Comparison of ENCODE assay signal across 16 mouse cellular contexts in genomic region chr11:63775382-63775781, GRCm38 (mm10).
DNase-seq lines count a peak whose midpoint lies in the region; ATAC-seq lines count a peak whose summit lies in the region.
"Had no signal": no experiment of that assay in that cellular context is flagged by ENCODE, and none has a peak within 500 bp of the region (broad histone marks: within the 10 kb centered on the region; RNA-seq: fewer than 3 reads in every experiment).

No protein-coding gene starts in this region.

- H3K36me3 ChIP-seq in kidney, embryonic 16.5 days (ENCODE audit: insufficient read depth, low read length): no peaks in the 10 kb centered on the region
- H3K36me3 ChIP-seq in liver, embryonic 13.5 days: no peaks in the 10 kb centered on the region
- H3K36me3 ChIP-seq: G1E had no signal

- peak; percentile 82 for ATAC-seq in kidney, embryonic 16.5 days (ENCODE audit: low FRiP score, low TSS enrichment)
- peak; percentile 74 for ATAC-seq in liver, embryonic 13.5 days (ENCODE audit: low read depth)
- ATAC-seq: hindbrain, embryonic 16.5 days had no signal

- H3K27me3 ChIP-seq in kidney, embryonic 16.5 days (ENCODE audit: insufficient read depth, low read length): no peaks in the 10 kb centered on the region
- no peaks in the 10 kb centered on the region for H3K27me3 ChIP-seq in liver, embryonic 13.5 days

- H3K9ac ChIP-seq in kidney, embryonic 16.5 days (replicated peaks; ENCODE audit: low read length): no peak overlapping the region
- H3K9ac ChIP-seq in liver, embryonic 13.5 days: no peak overlapping the region

- no peak for DNase-seq in kidney, postnatal 25 days
- DNase-seq in embryo, embryonic 11 days: peak; percentile 50
- DNase-seq in forelimb bud, embryonic 11.5 days (ENCODE audit: low read depth, low spot score): peak; percentile 66
- DNase-seq in liver, embryonic 13.5 days: peak; percentile 6
- no peak for DNase-seq in frontal cortex, postnatal 14 days (ENCODE audit: low spot score in 2 of 2)
- DNase-seq in thymus, postnatal 0 days (ENCODE audit: low spot score): no peak
- DNase-seq in left cerebral cortex, adult 8-10 months (ENCODE audit: low spot score in 2 of 2): no peak
- DNase-seq: adrenal gland, postnatal 10 days; cerebellum, postnatal 36 days; heart, adult 18-20 months; lung, adult 18-20 months; right cerebral cortex, adult 18-20 months had no signal

- no peaks in the 10 kb centered on the region for H3K9me3 ChIP-seq in kidney, embryonic 16.5 days (ENCODE audit: low read length)
- H3K9me3 ChIP-seq in liver, embryonic 13.5 days (replicated peaks): no peaks in the 10 kb centered on the region

- no peak overlapping the region for H3K4me2 ChIP-seq in kidney, embryonic 16.5 days (replicated peaks; ENCODE audit: low read depth, low read length)
- no peak overlapping the region for H3K4me2 ChIP-seq in liver, embryonic 13.5 days

- no peak overlapping the region for H3K4me3 ChIP-seq in kidney, embryonic 16.5 days (ENCODE audit: low read length)
- no peak overlapping the region for H3K4me3 ChIP-seq in liver, embryonic 13.5 days (replicated peaks)

- H3K4me1 ChIP-seq in kidney, embryonic 16.5 days (ENCODE audit: insufficient read depth, low read length): no peaks in the 10 kb centered on the region
- H3K4me1 ChIP-seq in liver, embryonic 13.5 days (replicated peaks): 0 out of 2 replicates have a peak, but pooled peaks cover 3% of the 10 kb centered on the region

- WGBS in kidney, embryonic 16.5 days: 31% methylated on average over 6 of the region's 6 CpGs
- 53% methylated on average over 6 of the region's 6 CpGs for WGBS in liver, embryonic 13.5 days (ENCODE audit: insufficient replicate concordance)

- no peak overlapping the region for H3K27ac ChIP-seq in kidney, embryonic 16.5 days (ENCODE audit: low read length)
- H3K27ac ChIP-seq in liver, embryonic 13.5 days: no peak overlapping the region
- H3K27ac ChIP-seq: macrophage had no signal

Comparison
In these comparisons a context has a peak if more than half of its experiments do, and no peak if none do; other contexts are left out.
1. DNase-seq: peak in embryo, embryonic 11 days (single experiment), forelimb bud, embryonic 11.5 days (single experiment) and liver, embryonic 13.5 days (single experiment); none in kidney, postnatal 25 days (0 of 2), frontal cortex, postnatal 14 days (0 of 2), thymus, postnatal 0 days (single experiment) and left cerebral cortex, adult 8-10 months (0 of 2).